Mouse (Mus musculus): ENCODE measurements around the gene B3gnt7.
"Not testable (repeated sequence)": the region's sequence is repeated elsewhere in the genome, so short reads cannot be mapped to it uniquely, and the experiment has no call there.

Gene B3gnt7

DNA sequence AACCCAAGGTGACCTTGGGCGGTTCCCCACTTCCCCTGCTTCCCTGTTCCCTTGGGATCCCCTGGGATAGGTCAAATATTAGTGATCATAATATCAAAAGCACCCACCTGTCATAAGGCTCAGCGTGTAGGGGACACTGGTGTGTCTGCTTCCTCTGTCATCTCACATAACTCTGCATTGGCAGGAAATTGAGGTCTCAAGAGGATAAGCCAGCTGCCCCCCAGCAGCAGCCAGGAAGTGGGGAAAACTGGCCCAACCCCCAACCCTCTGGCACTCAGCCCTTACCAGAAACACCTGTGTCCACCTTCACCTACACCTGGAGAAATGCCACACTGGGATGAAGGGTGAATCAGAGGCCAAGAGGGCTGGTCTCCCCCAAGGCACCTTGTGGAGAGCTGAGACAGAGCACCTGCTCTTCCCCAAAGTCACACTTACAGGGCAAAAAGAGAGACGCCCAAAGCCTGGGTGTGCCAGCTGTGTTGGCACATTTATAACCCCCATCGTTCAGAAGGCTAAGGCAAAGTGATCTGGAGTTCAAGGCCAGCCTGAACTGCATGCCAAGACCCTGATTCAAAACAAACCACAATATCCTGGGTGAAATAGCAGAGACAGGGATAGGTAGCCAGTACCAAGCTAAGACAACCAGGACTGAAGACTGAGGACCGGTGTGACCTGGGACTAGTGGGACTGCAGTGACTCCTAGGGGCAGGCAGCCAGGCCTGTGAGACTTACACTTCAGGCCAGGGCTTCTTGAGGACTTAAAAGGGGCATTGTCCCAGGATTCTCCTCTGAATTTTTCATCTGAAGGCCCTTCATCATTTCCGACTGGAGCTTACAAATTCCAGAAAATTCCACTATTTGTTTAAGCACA lies 1.2 kb upstream of the B3gnt7 start:
- DNase-seq (ENCODE audit: low spot score in 2 of 2), result peak; percentile 75

DNA sequence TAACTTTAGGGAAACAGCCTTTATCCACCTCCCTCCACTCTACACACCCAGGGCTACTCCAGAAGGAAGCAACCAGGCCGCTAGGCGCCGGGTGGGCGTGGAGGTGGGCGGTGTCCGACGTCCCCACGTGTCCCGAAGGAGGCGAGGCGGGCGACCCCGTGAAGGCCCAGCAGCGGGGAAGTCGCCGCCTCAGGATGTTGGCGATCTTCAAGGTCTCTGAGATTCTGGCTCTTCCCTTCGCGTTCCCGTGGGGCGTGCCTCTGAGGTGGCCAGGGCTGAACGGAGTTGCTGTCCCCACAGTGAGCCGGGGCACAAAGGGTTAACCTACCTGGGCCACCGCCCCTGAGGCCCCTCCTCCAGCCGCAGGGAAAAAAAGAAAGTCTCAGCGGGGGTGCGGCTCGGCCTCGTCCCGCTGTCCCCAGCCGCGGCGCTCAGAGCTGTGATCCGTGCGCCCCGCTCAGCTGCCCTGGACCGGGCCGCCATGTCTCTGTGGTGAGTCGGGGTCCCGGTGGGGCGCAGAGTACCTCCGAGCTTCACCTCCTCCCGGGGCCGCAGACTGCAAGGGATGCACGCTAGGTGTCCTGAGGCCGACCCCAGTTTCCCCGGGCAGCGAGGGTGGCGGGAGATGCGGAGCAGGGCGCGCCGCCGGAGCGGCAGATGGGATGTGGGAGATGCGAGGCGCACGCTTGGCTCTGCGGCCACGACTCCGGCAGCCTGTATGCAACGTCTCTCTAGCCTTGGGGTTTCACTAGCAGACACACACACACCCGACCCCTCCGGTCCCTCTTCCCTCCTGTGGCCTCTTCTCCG lies 636 bp downstream of the B3gnt7 start:
- peak; percentile 46 for DNase-seq (ENCODE audit: low spot score in 2 of 2)

DNA sequence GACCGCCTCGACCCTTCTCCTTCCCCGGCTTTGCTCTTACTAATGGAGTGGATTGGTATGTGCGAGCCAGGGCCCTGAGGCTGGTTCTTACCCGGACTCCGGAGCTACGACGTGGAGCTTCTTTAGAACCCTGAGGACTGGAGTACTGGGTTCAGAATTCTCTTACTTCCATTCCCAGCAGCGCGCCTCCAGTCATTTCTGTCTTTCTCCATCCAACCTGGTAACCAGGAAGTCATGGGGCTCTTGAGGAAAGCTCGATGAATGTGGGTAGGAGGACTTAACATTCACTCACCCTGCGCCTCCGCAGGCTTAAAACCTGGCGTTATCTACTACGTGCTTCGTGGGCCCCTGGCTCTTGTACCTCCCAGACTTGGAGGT lies 1.2 kb downstream of the B3gnt7 start:
- DNase-seq (ENCODE audit: low spot score in 2 of 2), result no peak

DNA sequence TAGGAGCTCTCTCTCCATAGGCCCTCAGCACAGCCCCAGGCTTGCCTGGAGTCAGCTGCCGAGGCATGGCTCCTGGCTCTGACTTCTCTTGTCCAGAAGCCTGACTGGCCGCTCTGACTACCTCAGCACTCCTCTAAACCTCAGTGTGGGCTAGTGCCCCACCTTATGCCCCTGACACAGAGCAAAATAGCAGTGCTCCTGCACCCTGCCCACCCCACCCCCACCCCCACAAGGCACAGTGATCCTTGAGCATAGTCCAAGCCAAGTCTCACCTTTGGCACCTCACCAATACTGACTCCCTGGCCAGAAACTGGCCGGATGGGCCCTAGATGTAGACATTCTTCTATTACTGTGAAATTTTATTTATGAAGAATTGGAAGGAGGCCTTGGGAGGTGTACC lies 4.1 kb downstream of the B3gnt7 start:
- no peak for DNase-seq (ENCODE audit: low spot score in 2 of 2)

DNA sequence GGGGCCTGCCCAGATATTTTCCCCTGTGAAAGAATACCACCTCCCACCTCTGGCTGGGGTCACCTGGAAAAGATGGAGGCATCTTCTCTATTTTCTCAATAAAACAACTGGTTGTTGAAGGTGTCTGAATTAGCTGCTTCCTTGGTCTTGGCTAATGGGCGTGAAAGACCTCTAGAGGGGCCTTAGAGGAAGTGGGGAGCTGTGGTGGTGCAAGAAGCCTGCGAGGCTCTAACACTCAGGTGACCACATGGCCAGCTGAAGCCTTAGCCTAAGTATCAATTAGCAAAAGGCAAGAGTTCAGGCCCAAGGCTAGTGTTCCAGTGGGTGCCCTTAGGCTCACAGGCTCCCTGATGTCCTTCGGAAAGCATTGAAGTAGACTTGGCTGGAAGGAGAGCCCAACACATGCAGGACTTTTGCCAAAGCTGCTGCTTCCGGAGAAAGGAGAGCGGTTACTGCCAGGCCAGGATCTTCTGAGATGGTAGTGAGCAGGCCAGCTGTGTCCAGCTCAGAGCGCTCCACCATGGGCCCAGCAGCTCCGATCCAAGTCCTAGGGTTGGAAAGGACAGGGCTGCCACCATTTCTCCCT lies 4.6 kb downstream of the B3gnt7 start:
- DNase-seq (ENCODE audit: low spot score in 2 of 2), result no peak

DNA sequence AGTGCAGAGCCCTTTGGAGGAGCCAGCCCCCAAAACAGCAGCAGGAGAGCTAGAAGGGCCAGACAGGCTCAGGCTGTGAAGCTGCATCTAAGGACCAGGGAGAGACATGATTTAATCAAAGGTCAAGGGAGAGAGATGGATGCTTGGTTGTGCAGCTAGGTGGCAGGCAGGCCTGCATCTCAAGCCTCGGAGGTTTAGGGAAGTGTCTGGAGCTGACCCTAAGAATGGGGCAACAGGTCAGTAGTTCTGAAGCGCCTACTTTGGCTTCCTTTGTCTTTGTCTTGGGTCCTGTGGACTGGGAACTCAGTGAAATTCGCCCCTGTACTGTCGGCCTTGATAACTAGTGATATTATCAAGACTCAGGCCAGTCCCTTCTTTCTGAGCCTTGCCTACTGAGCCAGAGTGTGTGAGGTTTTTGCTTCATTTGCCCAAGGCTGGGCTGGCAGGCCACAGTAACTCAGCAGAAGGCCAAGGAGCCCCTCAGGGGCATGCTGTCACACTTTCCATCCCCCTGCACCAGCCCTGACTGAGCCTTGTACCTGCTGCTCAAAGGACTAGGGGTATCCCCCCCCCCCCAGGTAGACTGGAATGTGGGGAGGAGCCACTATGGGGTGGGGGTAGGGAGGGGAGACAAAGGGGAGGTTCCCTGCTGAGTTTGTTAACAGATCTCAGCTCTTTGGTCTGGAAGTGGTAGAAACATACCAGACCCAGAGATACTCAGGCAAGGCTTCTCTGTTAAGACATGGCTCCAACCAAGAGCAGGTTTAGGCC lies 5.4 kb downstream of the B3gnt7 start:
- DNase-seq (ENCODE audit: low spot score in 2 of 2), result no peak

DNA sequence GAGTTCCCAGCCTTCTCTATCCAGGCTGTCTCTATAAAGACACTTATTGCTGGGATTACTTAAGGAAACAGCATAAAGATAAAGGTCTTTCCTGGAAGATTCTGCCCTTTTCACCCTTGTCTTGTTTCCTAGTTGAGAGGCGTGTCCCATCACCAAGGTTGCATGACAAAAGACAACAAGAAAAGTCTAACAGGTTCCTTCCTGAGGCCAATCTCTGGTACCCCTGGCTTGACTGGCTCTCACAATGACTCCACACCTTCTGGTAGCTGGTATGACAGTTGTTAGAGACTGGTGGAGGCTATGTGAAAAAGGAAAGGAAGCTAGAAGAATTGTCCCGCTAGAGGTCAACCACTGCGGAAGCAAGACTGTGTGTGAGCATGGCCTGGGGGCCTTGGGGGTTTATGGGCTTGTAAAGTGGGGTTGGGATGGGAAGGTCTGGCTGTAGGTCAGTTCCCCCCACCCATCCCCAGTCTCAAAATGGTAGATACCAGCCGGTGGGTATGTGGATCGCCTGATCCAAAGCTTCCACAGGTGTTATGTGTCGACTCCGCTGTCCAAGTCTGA lies 6.7 kb downstream of the B3gnt7 start:
- DNase-seq (ENCODE audit: low spot score in 2 of 2), result no peak

DNA sequence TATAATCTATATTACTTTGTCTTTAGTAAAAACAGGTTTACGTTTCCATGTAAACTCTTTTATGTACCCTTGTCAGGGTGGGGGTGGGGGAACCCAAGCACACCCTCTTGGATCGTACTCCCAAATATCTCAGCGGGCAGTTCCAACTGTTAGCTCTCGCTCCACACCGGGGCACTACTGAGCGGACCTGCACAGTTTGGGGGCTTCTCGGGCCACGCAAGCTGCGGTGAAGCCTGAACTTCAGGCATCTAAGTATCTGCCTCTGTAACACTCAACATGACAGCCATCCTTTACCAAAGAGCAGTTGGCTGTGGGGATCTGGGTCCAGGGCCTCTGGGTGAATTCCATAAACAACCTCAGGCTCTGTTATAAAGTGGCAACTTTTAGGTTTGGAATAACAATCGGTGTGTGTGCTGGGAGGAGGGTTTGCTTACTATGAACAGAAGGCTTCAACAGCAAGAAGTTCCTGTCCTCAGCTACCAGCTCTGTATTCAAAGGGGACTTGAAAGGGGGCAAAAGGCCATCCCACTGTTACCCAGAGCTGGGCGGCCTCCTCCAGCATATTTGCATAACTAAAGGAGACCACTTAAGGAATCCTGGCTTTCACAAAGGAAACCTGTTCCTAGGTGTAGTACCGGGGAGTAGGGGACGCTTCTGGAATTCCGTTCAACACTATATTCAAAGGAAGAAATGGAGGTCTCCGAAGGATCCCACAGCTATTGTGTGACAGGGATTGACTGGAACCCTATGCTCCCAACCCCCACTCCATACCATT lies 8.1 kb downstream of the B3gnt7 start:
- DNase-seq (ENCODE audit: low spot score in 2 of 2), result no peak

DNA sequence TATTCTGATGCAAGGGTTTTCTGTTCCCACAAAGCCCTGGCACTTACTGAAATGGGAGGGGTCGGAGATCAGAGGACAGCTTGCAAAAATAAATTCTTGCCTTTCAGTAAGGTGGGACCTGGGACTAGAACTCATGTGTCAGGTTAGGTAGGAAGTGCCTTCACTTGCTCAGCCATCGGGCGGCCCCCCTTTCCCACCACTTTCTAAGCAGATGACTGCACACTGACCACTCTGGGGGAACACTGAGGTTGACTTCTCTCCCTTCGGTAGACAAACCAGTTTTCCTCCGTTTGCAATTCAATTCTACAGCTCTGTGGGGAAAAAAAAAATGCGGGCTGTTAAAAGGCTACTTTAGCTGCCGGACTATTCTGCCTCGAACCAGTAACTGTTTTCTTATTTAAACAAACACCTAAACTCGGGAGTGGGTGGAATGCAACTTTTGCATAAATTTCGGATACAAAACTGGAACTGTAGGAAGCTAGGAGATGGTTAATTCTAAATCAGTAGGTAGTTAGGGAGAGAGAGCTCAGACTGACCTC lies 8.9 kb downstream of the B3gnt7 start:
- no peak for DNase-seq (ENCODE audit: low spot score in 2 of 2)

DNA sequence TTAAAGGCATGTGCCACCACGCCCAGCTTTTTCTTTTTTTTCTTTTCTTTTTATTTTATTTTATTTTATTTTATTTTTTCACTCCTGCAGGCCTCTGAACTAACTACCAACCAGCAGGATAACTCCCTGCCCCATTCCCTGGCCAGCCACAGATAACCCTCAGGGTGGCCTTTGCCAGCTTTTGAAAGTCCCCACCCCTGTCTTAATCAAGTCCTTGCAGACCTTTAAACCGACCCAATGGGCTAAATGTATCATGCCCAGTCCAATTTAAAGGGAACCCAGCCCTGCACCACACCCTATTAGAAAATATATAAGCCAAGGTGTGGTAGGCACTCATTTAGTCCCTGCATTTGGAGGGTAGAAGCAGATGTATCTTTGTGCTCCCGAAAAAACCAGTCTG lies 9.6 kb downstream of the B3gnt7 start:
- peak in 1 of 2 experiments; percentile 21 for DNase-seq (ENCODE audit: low spot score in 2 of 2)

DNA sequence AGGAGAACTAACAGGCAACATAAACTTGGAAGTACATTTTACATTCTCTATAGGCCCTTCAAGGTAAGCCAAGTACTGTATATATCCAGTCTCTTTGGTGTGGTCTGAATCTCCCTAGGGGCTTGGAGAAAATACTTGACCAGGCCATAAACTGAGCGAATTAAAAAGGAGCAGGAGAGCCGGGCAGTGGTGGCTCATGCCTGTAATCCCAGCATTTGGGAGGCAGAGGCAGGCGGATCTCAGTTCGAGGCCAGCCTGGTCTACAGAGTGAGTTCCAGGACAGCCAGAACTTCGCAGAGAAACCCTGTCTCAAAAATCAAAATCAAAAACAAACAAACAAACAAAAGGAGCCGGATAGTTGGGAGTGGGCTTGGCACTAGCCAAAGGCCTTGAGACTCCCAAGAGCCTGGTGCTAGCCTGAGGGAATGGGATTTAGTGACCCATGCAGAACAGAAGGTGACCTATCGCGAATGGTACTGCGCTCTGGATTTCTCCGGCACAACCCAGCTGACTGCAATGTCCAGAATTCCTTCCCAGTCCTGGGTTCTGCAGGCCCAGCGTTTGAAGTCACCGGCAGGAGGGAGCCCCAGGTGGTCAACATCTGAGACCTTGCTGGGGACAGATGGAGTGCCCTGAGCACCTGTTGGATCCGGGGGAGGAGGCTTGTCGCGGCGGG lies 10.6 kb downstream of the B3gnt7 start:
- no peak for DNase-seq (ENCODE audit: low spot score in 2 of 2)

DNA sequence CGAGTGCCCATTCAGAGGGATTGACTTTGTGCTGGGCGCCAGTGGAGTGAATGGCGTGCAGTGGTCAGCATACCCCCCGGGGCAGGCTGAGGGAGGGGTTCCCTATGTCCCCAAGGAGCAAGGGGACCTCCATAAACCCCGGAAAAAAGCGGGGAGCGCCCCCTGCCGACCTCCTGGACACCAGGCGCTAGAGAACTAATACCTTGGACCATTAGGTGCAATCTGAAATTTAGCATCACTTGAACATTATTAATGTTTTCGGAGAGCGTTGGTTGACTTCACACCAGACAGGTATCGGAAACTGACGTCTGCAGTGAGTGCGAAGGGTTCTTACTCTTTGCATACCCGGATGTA lies 11.1 kb downstream of the B3gnt7 start:
- peak; percentile 21 to 25 for DNase-seq (ENCODE audit: low spot score in 2 of 2)

DNA sequence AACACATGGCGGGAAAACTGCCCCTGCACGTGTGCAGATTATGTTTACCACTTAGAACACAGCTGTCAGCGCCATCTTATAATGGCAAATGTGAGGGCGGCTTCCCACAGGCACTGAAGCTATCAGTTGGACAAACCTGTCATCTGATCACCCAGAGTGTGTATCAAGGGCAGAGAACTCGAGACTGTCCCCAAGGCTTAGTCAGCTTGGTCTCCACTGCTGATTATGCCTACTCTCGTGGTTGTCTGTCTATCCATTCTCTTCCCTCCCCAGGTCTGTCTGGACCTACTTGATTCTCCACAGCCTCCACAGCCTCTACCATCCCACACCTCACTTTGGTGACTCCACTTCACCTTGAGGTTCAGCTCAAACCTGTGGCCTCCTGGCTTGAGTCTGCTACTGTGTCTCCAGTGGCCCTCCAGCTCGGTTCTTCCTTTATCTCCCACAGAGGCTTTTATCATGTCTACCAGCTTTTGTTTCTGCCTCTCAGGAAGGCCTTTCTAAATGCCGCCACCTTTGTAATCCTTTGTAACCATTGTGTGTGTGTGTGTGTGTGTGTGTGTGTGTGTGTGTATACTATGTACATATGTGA lies 18.3 kb downstream of the B3gnt7 start:
- DNase-seq (ENCODE audit: low spot score in 2 of 2), result no peak

DNA sequence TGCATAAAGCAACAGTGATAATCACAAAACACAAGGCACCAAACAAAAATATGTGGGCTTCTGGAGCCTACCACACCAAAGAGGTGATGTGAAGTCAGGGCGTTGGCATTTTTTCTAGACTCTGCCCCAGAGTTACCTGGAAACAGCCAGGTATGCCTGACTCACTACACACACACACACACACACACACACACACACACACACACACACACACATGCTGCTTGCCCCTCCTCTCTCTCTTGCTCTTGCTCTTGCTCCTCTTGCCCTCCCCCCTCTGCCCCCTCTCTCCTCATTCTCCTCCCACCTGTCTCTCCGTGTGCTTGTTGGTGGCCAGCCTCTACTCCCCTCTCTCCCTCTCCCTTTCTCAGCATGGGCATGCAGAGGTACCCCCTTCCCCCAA lies 33.7 kb downstream of the B3gnt7 start:
- DNase-seq (ENCODE audit: low spot score in 2 of 2), result no peak

DNA sequence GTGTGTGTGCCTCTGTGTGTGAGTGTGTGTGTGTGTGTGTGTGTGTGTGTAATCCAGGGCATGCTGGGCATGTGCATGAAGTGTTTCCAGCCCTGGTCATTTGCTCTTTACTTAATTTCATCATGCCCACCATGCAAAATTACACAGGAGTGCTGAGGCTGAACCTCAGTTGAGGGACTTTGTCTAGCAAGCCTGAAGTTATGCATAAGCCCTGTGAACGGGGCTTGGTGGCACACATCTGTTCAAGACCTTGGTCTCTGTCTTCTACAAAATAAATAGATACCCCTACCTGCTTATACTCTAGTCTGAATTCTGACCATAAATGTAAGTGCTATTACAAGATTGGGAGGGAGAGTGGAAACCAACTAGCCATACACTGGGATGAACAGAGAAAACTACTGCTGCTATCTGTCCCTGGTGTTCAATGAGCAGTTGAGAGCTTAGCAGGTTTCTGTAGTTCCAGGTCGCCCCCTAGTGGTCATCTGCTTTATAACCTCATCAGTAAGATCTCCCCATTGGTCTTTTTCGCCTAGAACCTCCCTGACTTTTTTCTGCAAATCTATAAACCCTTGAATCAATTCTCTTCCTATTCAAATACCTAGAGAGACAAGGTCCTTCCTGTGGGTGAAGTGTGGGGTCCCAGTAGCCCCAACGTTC lies 36.7 kb downstream of the B3gnt7 start:
- peak; percentile 70 to 80 for DNase-seq (ENCODE audit: low spot score in 2 of 2)

DNA sequence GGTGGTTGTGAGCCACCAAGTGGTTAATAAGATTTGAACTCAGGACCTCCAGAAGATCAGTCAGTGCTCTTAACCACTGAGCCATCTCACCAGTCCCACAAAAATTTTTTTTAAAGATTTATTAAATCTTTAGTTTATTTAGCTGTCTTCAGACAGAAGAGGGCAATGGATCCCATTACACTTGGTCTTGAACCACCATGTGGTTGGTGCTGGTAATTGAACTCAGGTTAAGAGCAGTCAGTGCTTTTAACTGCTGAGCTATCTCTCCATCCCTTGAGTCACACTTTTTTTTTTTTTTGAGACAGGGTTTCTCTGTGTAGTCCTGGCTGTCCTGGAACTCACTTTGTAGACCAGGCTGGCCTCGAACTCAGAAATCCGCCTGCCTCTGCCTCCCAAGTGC lies 38.5 kb downstream of the B3gnt7 start:
- DNase-seq (ENCODE audit: low spot score in 2 of 2), result not testable (repeated sequence)

DNA sequence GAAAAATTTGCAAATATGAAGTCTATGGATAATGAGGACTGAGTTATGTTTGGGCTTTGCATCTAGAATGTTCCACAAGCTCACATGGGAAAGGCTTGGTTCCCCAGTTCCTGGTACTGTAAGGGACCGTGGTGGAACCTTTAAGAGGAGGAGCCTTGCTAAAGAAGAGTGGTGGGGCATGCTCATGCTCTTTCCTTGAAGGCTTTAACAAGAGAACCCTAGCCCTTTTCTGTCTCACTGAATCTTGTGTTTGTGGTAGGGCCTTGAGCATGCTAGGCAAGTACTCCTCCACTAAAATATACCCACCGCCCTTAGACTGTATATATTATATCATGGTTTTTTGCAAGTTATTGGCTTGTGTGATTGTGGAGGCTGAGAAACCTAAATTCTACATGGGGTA lies 39.7 kb downstream of the B3gnt7 start:
- no peak for DNase-seq (ENCODE audit: low spot score in 2 of 2)

DNA sequence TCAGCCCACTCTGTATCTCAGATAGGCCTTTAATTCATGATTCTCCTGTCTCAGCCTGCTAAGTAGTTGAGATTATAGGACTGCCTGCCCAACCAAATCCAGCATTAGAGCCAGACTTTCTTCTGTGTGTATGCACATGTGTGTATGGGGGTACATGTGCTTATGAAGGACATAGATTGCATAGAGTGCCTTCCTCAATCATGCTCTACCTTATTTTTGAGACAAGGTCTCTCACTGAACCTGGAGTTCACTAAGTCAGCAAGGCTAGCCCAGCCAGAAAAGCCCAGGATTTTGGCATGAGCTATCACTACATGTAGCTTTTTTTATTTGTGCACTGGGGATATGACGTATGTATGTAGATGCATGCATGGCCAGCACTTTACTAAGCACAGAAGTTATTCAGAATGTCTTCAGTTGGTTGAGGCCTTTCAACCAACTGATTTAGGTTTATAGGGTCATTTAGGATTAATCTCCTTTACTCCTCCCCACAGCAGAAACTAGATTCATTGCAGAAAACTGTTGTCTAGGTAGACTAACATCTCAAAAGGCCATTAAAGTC lies 40.5 kb downstream of the B3gnt7 start:
- no peak for DNase-seq (ENCODE audit: low spot score in 2 of 2)

Data from spleen, postnatal 36 days (tissue).